Mouse (Mus musculus): ENCODE data around the gene Car14. TPM values are rescaled to one million over a fixed set of nuclear protein-coding genes. Genes with fewer than 3 reads are reported as not detected.

The Car14 gene
- polyA plus RNA-seq (2017; shearing (Covaris generic)), result not detected

GRCm38 (mm10) chr3:95904568-95904967 is at the start of gene Car14:
TSS of gene Car14 (minus strand) at chr3:95904691.

GRCm38 (mm10) chr3:95928658-95929503 is 24.4 kb upstream of the Car14 start, which contains the start of gene Anp32e:
TSS of gene Anp32e (plus strand) at chr3:95929246.

GRCm38 (mm10) chr3:95893606-95894316 is 10.7 kb downstream of the Car14 start, which contains the start of gene Aph1a:
TSS of gene Aph1a (plus strand) at chr3:95893969.

GRCm38 (mm10) chr3:95891211-95892065 is 13.1 kb downstream of the Car14 start, which contains the start of gene BC028528:
TSS of gene BC028528 (minus strand) at chr3:95892005.

GRCm38 (mm10) chr3:95881979-95882815 is 22.3 kb downstream of the Car14 start, which contains the start of gene Ciart:
TSS of gene Ciart (minus strand) at chr3:95882251.

GRCm38 (mm10) chr3:95871392-95871867 is 33.1 kb downstream of the Car14 start, which contains the start of gene Mrps21:
TSS of gene Mrps21 (minus strand) at chr3:95871519.

GRCm38 (mm10) chr3:95855502-95856089 is 48.9 kb downstream of the Car14 start, which contains the start of gene Prpf3:
TSS of gene Prpf3 (minus strand) at chr3:95855885.

Other genes with a start within 250 kb of the Car14 start
- 491 TPM for gene Mcl1, start 245.9 kb downstream of the Car14 start, polyA plus RNA-seq (2017; shearing (Covaris generic))
- gene Adamtsl4, start 216.8 kb downstream of the Car14 start, polyA plus RNA-seq (2017; shearing (Covaris generic)), result 3.4 TPM
- gene Ecm1, start 165.1 kb downstream of the Car14 start, polyA plus RNA-seq (2017; shearing (Covaris generic)), result 6.8 TPM
- 45.4 TPM for gene Tars2, start 144.5 kb downstream of the Car14 start, polyA plus RNA-seq (2017; shearing (Covaris generic))
- 43.6 TPM for gene Rprd2, start 85.8 kb downstream of the Car14 start, polyA plus RNA-seq (2017; shearing (Covaris generic))
- 40.3 TPM for gene Prpf3, start 48.8 kb downstream of the Car14 start, polyA plus RNA-seq (2017; shearing (Covaris generic))
- 120 TPM for gene Mrps21, start 33.2 kb downstream of the Car14 start, polyA plus RNA-seq (2017; shearing (Covaris generic))
- 11.1 TPM for gene Ciart, start 22.4 kb downstream of the Car14 start, polyA plus RNA-seq (2017; shearing (Covaris generic))
- gene BC028528, start 12.7 kb downstream of the Car14 start, polyA plus RNA-seq (2017; shearing (Covaris generic)), result not detected
- gene Aph1a, start 10.7 kb downstream of the Car14 start, polyA plus RNA-seq (2017; shearing (Covaris generic)), result 34.3 TPM
- gene Anp32e, start 24.6 kb upstream of the Car14 start, polyA plus RNA-seq (2017; shearing (Covaris generic)), result 199 TPM
- 4.8 TPM for gene Plekho1, start 91.3 kb upstream of the Car14 start, polyA plus RNA-seq (2017; shearing (Covaris generic))
- 19.4 TPM for gene Vps45, start 153.8 kb upstream of the Car14 start, polyA plus RNA-seq (2017; shearing (Covaris generic))
- gene Otud7b, start 199.8 kb upstream of the Car14 start, polyA plus RNA-seq (2017; shearing (Covaris generic)), result 12.6 TPM

Data from effector memory CD4-positive, alpha-beta T cell, adult 7 months (primary cell).